Mouse (Mus musculus): ENCODE results near the gene Nup62. TPM values are rescaled to one million over a fixed set of nuclear protein-coding genes. Genes with fewer than 3 reads are reported as not detected.

The Nup62 gene
- polyA plus RNA-seq, 1 experiment, result 181 TPM

GRCm38 (mm10) chr7:44813985-44814384 lies 1.9 kb upstream of the Nup62 start:
- Histone ChIP-seq H3K36me3 (ENCODE audit: control insufficient read depth, insufficient read depth, low read length) (peaks cover 2% of the 10 kb centered on the region; the same call in 1 of the 2 replicates), H3K4me3 (ENCODE audit: control insufficient read depth, low read depth, low read length) (peak overlapping the region; percentile 99), H3K4me1 (ENCODE audit: control insufficient read depth, insufficient read depth, low read length) (peaks cover 10% of the 10 kb centered on the region), H3K27me3 (ENCODE audit: control insufficient read depth, insufficient read depth, low read length) (no peaks in the 10 kb centered on the region), H3K27ac (ENCODE audit: control insufficient read depth, insufficient read depth, low read depth, low read length) (no peak overlapping the region)
- TF ChIP-seq CTCF (IDR thresholded peaks at IDR 0.05; ENCODE audit: control insufficient read depth, insufficient read depth, insufficient replicate concordance, low read depth, low read length), result no peak
- TF ChIP-seq POLR2A (IDR thresholded peaks at IDR 0.05; ENCODE audit: control insufficient read depth, low read depth, low read length), result no peak

GRCm38 (mm10) chr7:44814423-44814822 lies 1.5 kb upstream of the Nup62 start:
- H3K36me3 ChIP-seq (ENCODE audit: control insufficient read depth, insufficient read depth, low read length), result peaks cover 3% of the 10 kb centered on the region; the same call in 1 of the 2 replicates

GRCm38 (mm10) chr7:44814952-44815553 lies 835 bp upstream of the Nup62 start:
- H3K36me3 ChIP-seq (ENCODE audit: control insufficient read depth, insufficient read depth, low read length), result peaks cover 3% of the 10 kb centered on the region; the same call in 1 of the 2 replicates
- peaks cover 15% of the 10 kb centered on the region for H3K4me1 ChIP-seq (ENCODE audit: control insufficient read depth, insufficient read depth, low read length)
- no peaks in the 10 kb centered on the region for H3K27me3 ChIP-seq (ENCODE audit: control insufficient read depth, insufficient read depth, low read length)
- peak overlapping the region; percentile 86 for H3K27ac ChIP-seq (ENCODE audit: control insufficient read depth, insufficient read depth, low read depth, low read length)
- H3K4me3 ChIP-seq (ENCODE audit: control insufficient read depth, low read depth, low read length), result peak overlapping the region; percentile 99
- TF ChIP-seq POLR2A (IDR thresholded peaks at IDR 0.05; ENCODE audit: control insufficient read depth, low read depth, low read length) (peak; percentile 38; the same call in 1 of the 2 replicates), CTCF (IDR thresholded peaks at IDR 0.05; ENCODE audit: control insufficient read depth, insufficient read depth, insufficient replicate concordance, low read depth, low read length) (no peak)

More at GRCm38 (mm10) chr7:44814423-44814822, 1.5 kb upstream of the Nup62 start:
- TF ChIP-seq CTCF (IDR thresholded peaks at IDR 0.05; ENCODE audit: control insufficient read depth, insufficient read depth, insufficient replicate concordance, low read depth, low read length) (no peak), POLR2A (IDR thresholded peaks at IDR 0.05; ENCODE audit: control insufficient read depth, low read depth, low read length) (no peak; the same call in 1 of the 2 replicates)
- Histone ChIP-seq H3K4me3 (ENCODE audit: control insufficient read depth, low read depth, low read length) (peak overlapping the region; percentile 99), H3K27ac (ENCODE audit: control insufficient read depth, insufficient read depth, low read depth, low read length) (0 out of 2 replicates have a peak overlapping the region, but pooled peaks have one; percentile 10), H3K27me3 (ENCODE audit: control insufficient read depth, insufficient read depth, low read length) (no peaks in the 10 kb centered on the region), H3K4me1 (ENCODE audit: control insufficient read depth, insufficient read depth, low read length) (peaks cover 10% of the 10 kb centered on the region)

GRCm38 (mm10) chr7:44816470-44817021 lies 658 bp downstream of the Nup62 start, which contains the start of gene Atf5:
Gene Atf5, minus strand, starts transcription at chr7:44816658.
- H3K4me1 ChIP-seq (ENCODE audit: control insufficient read depth, insufficient read depth, low read length), result peaks cover 15% of the 10 kb centered on the region

GRCm38 (mm10) chr7:44817441-44817840 lies 1.6 kb downstream of the Nup62 start:
- Histone ChIP-seq H3K36me3 (ENCODE audit: control insufficient read depth, insufficient read depth, low read length) (peaks cover 3% of the 10 kb centered on the region; the same call in 1 of the 2 replicates), H3K4me1 (ENCODE audit: control insufficient read depth, insufficient read depth, low read length) (peaks cover 15% of the 10 kb centered on the region)

More at GRCm38 (mm10) chr7:44816470-44817021, 658 bp downstream of the Nup62 start, which contains the start of gene Atf5:
- H3K36me3 ChIP-seq (ENCODE audit: control insufficient read depth, insufficient read depth, low read length), result peaks cover 3% of the 10 kb centered on the region; the same call in 1 of the 2 replicates
- peak within 1 kb of the TSS; percentile 99 for H3K4me3 ChIP-seq (ENCODE audit: control insufficient read depth, low read depth, low read length)
- H3K27me3 ChIP-seq (ENCODE audit: control insufficient read depth, insufficient read depth, low read length), result no peaks in the 10 kb centered on the region
- H3K27ac ChIP-seq (ENCODE audit: control insufficient read depth, insufficient read depth, low read depth, low read length), result peak within 1 kb of the TSS; percentile 100
- TF ChIP-seq CTCF (IDR thresholded peaks at IDR 0.05; ENCODE audit: control insufficient read depth, insufficient read depth, insufficient replicate concordance, low read depth, low read length) (no peak), POLR2A (IDR thresholded peaks at IDR 0.05; ENCODE audit: control insufficient read depth, low read depth, low read length) (no peak)

GRCm38 (mm10) chr7:44818164-44818563 lies 2.3 kb downstream of the Nup62 start:
- Histone ChIP-seq H3K4me1 (ENCODE audit: control insufficient read depth, insufficient read depth, low read length) (peaks cover 15% of the 10 kb centered on the region), H3K27me3 (ENCODE audit: control insufficient read depth, insufficient read depth, low read length) (no peaks in the 10 kb centered on the region), H3K36me3 (ENCODE audit: control insufficient read depth, insufficient read depth, low read length) (peaks cover 3% of the 10 kb centered on the region; the same call in 1 of the 2 replicates), H3K27ac (ENCODE audit: control insufficient read depth, insufficient read depth, low read depth, low read length) (peak overlapping the region; percentile 10; the same call in 1 of the 2 replicates), H3K4me3 (ENCODE audit: control insufficient read depth, low read depth, low read length) (peak overlapping the region; percentile 58)
- TF ChIP-seq CTCF (IDR thresholded peaks at IDR 0.05; ENCODE audit: control insufficient read depth, insufficient read depth, insufficient replicate concordance, low read depth, low read length), result no peak
- TF ChIP-seq POLR2A (IDR thresholded peaks at IDR 0.05; ENCODE audit: control insufficient read depth, low read depth, low read length), result no peak

More at GRCm38 (mm10) chr7:44817441-44817840, 1.6 kb downstream of the Nup62 start:
- peak overlapping the region; percentile 100 for H3K27ac ChIP-seq (ENCODE audit: control insufficient read depth, insufficient read depth, low read depth, low read length)
- H3K4me3 ChIP-seq (ENCODE audit: control insufficient read depth, low read depth, low read length), result peak overlapping the region; percentile 99
- no peaks in the 10 kb centered on the region for H3K27me3 ChIP-seq (ENCODE audit: control insufficient read depth, insufficient read depth, low read length)
- TF ChIP-seq CTCF (IDR thresholded peaks at IDR 0.05; ENCODE audit: control insufficient read depth, insufficient read depth, insufficient replicate concordance, low read depth, low read length) (no peak), POLR2A (IDR thresholded peaks at IDR 0.05; ENCODE audit: control insufficient read depth, low read depth, low read length) (no peak)

- TF ChIP-seq CTCF (IDR thresholded peaks at IDR 0.05; ENCODE audit: control insufficient read depth, insufficient read depth, insufficient replicate concordance, low read depth, low read length), result no peak
- no peak for TF ChIP-seq POLR2A (IDR thresholded peaks at IDR 0.05; ENCODE audit: control insufficient read depth, low read depth, low read length)
- Histone ChIP-seq H3K27me3 (ENCODE audit: control insufficient read depth, insufficient read depth, low read length) (no peaks in the 10 kb centered on the region), H3K4me1 (ENCODE audit: control insufficient read depth, insufficient read depth, low read length) (peaks cover 15% of the 10 kb centered on the region), H3K27ac (ENCODE audit: control insufficient read depth, insufficient read depth, low read depth, low read length) (peak overlapping the region; percentile 49; the same call in 1 of the 2 replicates), H3K36me3 (ENCODE audit: control insufficient read depth, insufficient read depth, low read length) (peaks cover 3% of the 10 kb centered on the region; the same call in 1 of the 2 replicates), H3K4me3 (ENCODE audit: control insufficient read depth, low read depth, low read length) (peak overlapping the region; percentile 58)
Observed at GRCm38 (mm10) chr7:44818751-44819235, 2.9 kb downstream of the Nup62 start.

Measured in testis, adult 2 months (tissue).